Mouse (Mus musculus): ENCODE results near the gene Aip.
"Not testable (repeated sequence)": the region's sequence is repeated elsewhere in the genome, so short reads cannot be mapped to it uniquely, and the experiment has no call there.

The Aip gene

DNA sequence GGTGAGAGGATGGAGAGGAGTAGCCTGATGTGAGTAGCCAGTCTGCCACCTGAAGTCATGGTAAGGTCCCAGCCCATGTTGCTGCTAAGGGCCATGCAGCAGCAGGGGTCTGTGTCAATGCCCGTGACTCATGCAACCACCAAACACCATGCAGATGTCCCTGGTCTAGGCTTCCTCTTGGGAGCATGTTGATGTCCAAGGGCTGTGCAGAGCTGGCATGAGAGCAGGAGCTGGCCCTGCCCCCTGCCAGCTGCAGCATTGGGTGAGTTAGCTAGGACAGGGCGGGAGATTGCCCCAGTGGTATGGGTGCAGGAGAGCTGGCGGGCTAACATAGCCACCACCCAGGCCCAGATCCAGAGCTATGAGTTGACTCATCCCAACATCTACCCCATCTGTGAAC lies 35.2 kb downstream of the Aip start:
- DNase-seq (ENCODE audit: low spot score), result no peak

GRCm38 (mm10) chr19:4089128-4089527 lies 36.5 kb downstream of the Aip start:
- DNase-seq (ENCODE audit: low spot score), result no peak

- no peak for DNase-seq (ENCODE audit: low spot score)
These were observed 37.5 kb downstream of the Aip start for GRCm38 (mm10) chr19:4088146-4088545.

- DNase-seq (ENCODE audit: low spot score), result no peak
These were observed 38.6 kb downstream of the Aip start for GRCm38 (mm10) chr19:4087090-4087489.

GRCm38 (mm10) chr19:4086156-4086555 lies 39.5 kb downstream of the Aip start:
- DNase-seq (ENCODE audit: low spot score), result no peak

DNA sequence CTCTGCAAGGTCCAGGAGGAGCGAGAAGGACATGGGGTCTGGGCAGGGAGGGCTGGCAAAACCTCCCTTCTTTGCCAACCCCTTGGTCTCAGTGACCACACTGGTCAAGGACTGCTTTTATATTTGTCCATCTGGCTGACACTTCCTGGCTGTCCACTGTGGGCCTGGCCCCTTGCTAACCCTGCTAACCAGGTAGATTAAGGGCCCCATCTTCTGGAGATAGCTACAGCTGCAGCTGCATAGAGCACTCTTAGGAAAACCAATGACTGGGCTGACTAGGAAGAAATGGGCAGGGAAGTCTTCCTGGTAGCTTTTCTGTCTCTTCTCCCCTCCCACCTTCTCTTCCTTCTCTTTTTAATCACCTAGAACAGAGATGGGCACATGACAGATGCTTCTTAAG lies 40.7 kb downstream of the Aip start:
- DNase-seq (ENCODE audit: low spot score), result no peak

- DNase-seq (ENCODE audit: low spot score), result no peak
These were observed 41.8 kb downstream of the Aip start for GRCm38 (mm10) chr19:4083826-4084225.

- no peak for DNase-seq (ENCODE audit: low spot score)
These were observed 42.3 kb downstream of the Aip start for GRCm38 (mm10) chr19:4083316-4083715.

- DNase-seq (ENCODE audit: low spot score), result no peak
These were observed 43.3 kb downstream of the Aip start for GRCm38 (mm10) chr19:4082219-4082965.

DNA sequence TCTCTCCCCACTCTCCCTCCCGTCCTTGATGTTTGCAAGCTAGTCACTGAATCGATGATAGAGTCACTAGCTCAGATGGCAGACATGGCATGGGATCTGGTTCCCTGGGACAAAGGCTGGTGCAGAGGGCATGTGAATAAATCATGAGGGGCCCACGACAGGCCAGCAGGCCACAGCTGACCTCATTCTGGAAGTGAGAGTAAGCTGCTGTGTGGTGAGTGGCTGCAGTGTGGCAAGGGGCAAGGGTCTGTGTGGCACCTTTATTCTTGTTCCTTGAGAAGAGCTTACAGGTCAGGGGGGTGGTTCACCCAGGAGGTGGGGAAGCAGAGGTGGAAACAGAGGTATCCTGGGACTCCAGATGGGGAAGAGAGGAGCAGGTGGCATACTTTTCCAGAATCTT lies 44.3 kb downstream of the Aip start, which contains the start of gene Cabp2:
Gene Cabp2, plus strand, starts transcription at position 185 of the 400 bp plus-strand sequence.
- DNase-seq (ENCODE audit: low spot score), result no peak

DNA sequence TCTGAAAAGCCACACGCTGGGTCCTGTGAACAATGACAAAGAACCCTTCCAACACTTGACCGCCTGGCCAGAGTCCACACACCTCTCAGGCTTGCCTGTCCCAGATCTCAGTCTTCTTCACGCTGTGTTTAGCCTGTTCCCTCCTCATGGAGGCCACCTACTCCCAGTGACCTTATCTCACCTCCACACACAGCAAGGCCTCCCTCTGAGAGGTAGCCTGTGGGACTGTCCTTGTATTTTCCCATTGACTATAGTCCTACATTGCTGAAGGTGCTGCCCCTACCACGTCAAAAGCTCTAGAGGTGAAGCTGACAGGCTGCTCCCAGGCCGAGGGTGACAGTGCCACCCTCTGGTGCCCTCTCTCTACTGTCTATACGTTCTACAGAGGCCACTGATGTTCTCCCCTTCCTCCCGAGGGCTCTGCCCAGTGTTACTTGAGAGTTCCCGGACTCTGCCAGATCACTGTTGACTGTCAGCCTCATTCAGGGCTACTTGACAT lies 45.1 kb downstream of the Aip start:
- DNase-seq (ENCODE audit: low spot score), result no peak

DNA sequence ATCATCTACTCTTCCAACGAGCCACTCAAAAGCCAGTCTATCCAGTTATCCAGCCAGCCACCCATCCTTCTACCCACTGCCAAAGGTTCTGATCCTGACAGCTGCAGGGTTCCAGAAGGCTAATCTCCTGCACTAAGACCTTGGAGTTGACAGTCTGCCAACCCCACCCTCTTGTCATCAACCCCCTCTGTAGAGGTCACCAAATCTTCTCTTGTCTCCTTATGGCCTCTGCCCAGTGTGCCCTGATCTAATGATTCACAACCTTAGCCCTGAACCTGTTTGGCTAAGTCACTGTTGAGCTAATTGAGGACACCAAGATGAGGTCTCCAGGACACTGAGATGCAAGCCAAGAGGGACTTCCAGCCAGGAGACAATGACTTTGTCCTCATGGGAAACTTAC lies 46.1 kb downstream of the Aip start:
- DNase-seq (ENCODE audit: low spot score), result no peak

DNA sequence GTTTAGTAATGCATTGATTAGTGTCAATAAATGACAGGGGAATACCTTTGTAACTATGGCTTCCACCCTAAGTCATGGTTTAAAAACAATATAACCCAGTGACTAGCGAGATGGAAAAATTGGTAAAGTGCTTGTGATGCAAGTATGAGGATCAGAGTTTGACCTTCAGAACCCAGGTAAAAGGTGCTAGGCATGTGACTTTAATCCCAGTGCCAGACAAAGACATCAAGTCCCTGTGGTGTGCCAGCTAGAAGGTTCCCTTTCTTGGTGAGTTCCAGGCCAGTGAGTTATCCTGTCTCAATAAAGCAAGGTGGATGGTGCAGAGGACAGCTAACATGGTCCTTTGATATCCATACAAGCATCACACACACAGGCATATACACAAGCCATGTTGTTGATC lies 50.1 kb downstream of the Aip start:
- no peak for DNase-seq (ENCODE audit: low spot score)

- no peak for DNase-seq (ENCODE audit: low spot score)
These were observed 52.8 kb downstream of the Aip start for GRCm38 (mm10) chr19:4072706-4073424.

- DNase-seq (ENCODE audit: low spot score), result no peak
These were observed 54.3 kb downstream of the Aip start for GRCm38 (mm10) chr19:4071406-4071805.

DNA sequence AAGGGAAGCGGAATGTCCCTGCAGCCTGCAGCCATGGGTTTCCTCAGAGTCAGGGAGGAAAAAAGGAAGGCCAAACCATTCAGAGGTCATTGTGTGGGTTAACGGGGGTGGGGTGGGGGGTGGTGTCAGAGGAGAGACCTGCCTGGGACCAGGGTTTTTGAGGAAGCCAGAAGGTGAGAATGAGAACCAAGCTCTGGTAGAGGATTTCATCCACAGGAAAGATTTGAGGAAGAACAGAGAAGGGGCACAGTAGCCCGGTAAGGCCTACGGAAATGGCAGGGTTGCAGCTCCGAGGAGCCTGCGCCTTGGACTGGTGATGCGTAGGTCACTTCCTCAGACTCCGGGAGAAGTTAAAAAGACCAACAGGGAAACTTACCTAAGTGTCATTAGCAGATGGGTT lies 54.9 kb downstream of the Aip start:
- no peak for DNase-seq (ENCODE audit: low spot score)

DNA sequence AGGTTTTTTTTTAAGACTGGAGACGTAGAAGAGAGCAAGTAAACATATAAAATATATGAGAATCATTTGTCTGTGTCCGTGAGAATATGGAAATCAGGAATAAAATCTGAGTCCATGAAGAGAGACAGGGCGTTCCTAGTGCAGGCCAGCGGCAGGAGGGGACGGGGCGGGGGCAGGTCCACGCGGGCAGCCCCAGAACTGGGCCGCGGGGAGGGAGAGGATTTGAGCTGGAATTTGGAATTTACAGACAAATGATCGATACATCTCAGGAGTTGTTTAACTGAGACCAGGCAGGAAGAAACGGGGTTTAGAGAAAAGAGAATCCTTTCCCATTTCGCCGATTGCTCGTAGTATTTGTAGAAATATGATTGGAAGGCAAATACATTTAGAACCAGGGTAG lies 55.3 kb downstream of the Aip start:
- no peak for DNase-seq (ENCODE audit: low spot score)

GRCm38 (mm10) chr19:4068717-4069410 lies 56.8 kb downstream of the Aip start:
- no peak for DNase-seq (ENCODE audit: low spot score)

- not testable (repeated sequence) for DNase-seq (ENCODE audit: low spot score)
These were observed 57.4 kb downstream of the Aip start for GRCm38 (mm10) chr19:4068242-4068641.

- DNase-seq (ENCODE audit: low spot score), result no peak
These were observed 58.8 kb downstream of the Aip start for GRCm38 (mm10) chr19:4066877-4067276.

- no peak for DNase-seq (ENCODE audit: low spot score)
These were observed 59.4 kb downstream of the Aip start for GRCm38 (mm10) chr19:4066280-4066679.

DNA sequence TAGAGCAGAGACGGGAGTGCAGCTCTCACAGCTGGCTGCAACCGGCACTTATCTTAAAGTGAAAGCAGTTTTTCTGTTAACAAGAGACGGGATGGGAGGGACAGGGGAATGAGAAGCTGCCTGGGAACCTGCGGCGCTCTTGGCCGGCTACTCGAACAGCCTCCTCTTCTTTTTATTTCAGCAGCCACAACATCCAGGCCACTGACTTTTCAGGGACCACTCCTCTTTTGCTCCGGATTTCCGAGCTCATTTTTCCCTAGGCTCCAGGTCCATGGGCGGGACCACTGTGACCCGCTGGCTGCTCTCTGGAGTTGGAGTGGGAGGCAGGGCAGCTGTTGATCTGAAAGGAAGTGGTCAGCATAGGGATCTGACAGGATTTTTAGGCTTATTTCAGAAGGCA lies 61.2 kb downstream of the Aip start:
- not testable (repeated sequence) for DNase-seq (ENCODE audit: low spot score)

Data from left cerebral cortex, adult 11 months (tissue).